Mouse (Mus musculus): ENCODE results near the gene Cfb. TPM values are rescaled to one million over a fixed set of nuclear protein-coding genes. Genes with fewer than 3 reads are reported as not detected.
A peak's percentile ranks its signal among the peaks of the same experiment; 100 is the strongest.

Gene Cfb
- polyA plus RNA-seq, 1 experiment from 2014 or later, result 17.3 TPM

DNA sequence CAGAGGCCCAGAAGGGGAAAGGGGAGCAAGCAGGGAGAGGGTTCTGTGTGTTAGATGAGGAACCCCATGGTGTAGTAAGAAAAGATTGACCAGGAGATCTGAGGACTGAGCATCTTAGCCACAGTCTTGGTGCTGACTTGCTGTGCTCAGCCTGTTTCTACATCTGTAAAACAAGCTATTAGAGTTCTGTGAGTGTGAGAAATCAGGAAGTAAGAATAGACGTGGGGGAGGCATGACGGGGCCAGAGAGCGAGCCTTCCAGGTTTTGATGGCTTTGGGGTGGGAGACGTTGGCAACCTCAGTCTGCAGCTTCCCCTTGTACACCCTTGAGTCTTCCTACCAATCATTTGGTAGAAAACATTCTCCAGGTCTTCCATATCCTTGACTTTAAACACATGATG lies 3.6 kb downstream of the Cfb start:
- Histone ChIP-seq H3K4me2 (replicated peaks; ENCODE audit: low read depth, low read length) (no peak overlapping the region), H3K4me3 (ENCODE audit: low read length) (no peak overlapping the region), H3K36me3 (ENCODE audit: insufficient read depth, low read length) (peaks cover 34% of the 10 kb centered on the region), H3K4me1 (ENCODE audit: insufficient read depth, low read length) (peaks cover 2% of the 10 kb centered on the region; the same call in 1 of the 2 replicates), H3K9me3 (ENCODE audit: low read length) (no peaks in the 10 kb centered on the region), H3K9ac (replicated peaks; ENCODE audit: low read length) (no peak overlapping the region), H3K27me3 (ENCODE audit: insufficient read depth, low read length) (no peaks in the 10 kb centered on the region), H3K27ac (ENCODE audit: low read length) (no peak overlapping the region)
- ATAC-seq (ENCODE audit: low FRiP score, low TSS enrichment), result no peak
- 70% methylated on average over 4 of the region's 4 CpGs for WGBS

- peak; percentile 65; the same call in 1 of the 2 replicates for ATAC-seq (ENCODE audit: low FRiP score, low TSS enrichment)
- H3K4me1 ChIP-seq (ENCODE audit: insufficient read depth, low read length), result peaks cover 9% of the 10 kb centered on the region
- H3K36me3 ChIP-seq (ENCODE audit: insufficient read depth, low read length), result peaks cover 45% of the 10 kb centered on the region
- 39% methylated on average over 3 of the region's 3 CpGs for WGBS
- H3K9me3 ChIP-seq (ENCODE audit: low read length), result no peaks in the 10 kb centered on the region
- no peak overlapping the region for H3K4me3 ChIP-seq (ENCODE audit: low read length)
- H3K27ac ChIP-seq (ENCODE audit: low read length), result no peak overlapping the region
- no peaks in the 10 kb centered on the region for H3K27me3 ChIP-seq (ENCODE audit: insufficient read depth, low read length)
- no peak overlapping the region for H3K4me2 ChIP-seq (replicated peaks; ENCODE audit: low read depth, low read length)
- H3K9ac ChIP-seq (replicated peaks; ENCODE audit: low read length), result no peak overlapping the region
Measured at GRCm38 (mm10) chr17:34855825-34856224, 6.5 kb downstream of the Cfb start.

DNA sequence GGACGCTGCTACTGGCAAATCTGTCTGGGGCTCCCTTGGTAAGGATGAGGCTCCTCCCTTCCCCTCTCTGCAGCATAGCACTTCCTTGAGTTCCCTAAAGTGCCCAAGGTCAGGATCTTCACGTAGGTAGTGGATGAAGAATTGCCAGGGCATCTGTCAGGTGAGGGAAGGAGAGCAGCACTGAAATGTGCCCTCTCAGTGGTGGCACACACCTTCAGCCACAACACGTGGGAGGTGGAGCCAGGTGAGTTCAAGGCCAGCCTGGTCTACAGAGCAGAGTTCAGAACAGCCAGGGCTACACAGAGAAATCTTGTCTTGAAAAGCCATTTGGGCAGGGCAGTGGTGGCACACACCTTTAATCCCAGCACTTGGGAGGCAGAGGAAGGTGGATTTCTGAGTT lies 7.6 kb downstream of the Cfb start:
- no peaks in the 10 kb centered on the region for H3K27me3 ChIP-seq (ENCODE audit: insufficient read depth, low read length)
- peaks cover 9% of the 10 kb centered on the region for H3K4me1 ChIP-seq (ENCODE audit: insufficient read depth, low read length)
- H3K9ac ChIP-seq (replicated peaks; ENCODE audit: low read length), result no peak overlapping the region
- H3K4me3 ChIP-seq (ENCODE audit: low read length), result no peak overlapping the region
- no peaks in the 10 kb centered on the region for H3K9me3 ChIP-seq (ENCODE audit: low read length)
- no peak for ATAC-seq (ENCODE audit: low FRiP score, low TSS enrichment)
- peaks cover 45% of the 10 kb centered on the region for H3K36me3 ChIP-seq (ENCODE audit: insufficient read depth, low read length)
- H3K4me2 ChIP-seq (replicated peaks; ENCODE audit: low read depth, low read length), result no peak overlapping the region
- WGBS, result 81% methylated on average over 3 of the region's 3 CpGs
- H3K27ac ChIP-seq (ENCODE audit: low read length), result no peak overlapping the region

- 70% methylated on average over 8 of the region's 8 CpGs for WGBS
Measured at GRCm38 (mm10) chr17:34853511-34853910, 8.8 kb downstream of the Cfb start.

GRCm38 (mm10) chr17:34850517-34851125 lies 11.7 kb downstream of the Cfb start:
- Histone ChIP-seq H3K27me3 (ENCODE audit: insufficient read depth, low read length) (no peaks in the 10 kb centered on the region), H3K36me3 (ENCODE audit: insufficient read depth, low read length) (peaks cover 52% of the 10 kb centered on the region), H3K4me1 (ENCODE audit: insufficient read depth, low read length) (peaks cover 16% of the 10 kb centered on the region), H3K9me3 (ENCODE audit: low read length) (no peaks in the 10 kb centered on the region), H3K9ac (replicated peaks; ENCODE audit: low read length) (peak overlapping the region; percentile 82), H3K4me3 (ENCODE audit: low read length) (peak overlapping the region; percentile 77), H3K4me2 (replicated peaks; ENCODE audit: low read depth, low read length) (peak overlapping the region; percentile 76), H3K27ac (ENCODE audit: low read length) (peak overlapping the region; percentile 54)
- ATAC-seq (ENCODE audit: low FRiP score, low TSS enrichment), result peak; percentile 55
- WGBS, result under 1% methylated on average over 25 of the region's 25 CpGs

More at GRCm38 (mm10) chr17:34853511-34853910, 8.8 kb downstream of the Cfb start:
- Histone ChIP-seq H3K9ac (replicated peaks; ENCODE audit: low read length) (no peak overlapping the region), H3K27ac (ENCODE audit: low read length) (no peak overlapping the region), H3K27me3 (ENCODE audit: insufficient read depth, low read length) (no peaks in the 10 kb centered on the region), H3K9me3 (ENCODE audit: low read length) (no peaks in the 10 kb centered on the region), H3K36me3 (ENCODE audit: insufficient read depth, low read length) (peaks cover 45% of the 10 kb centered on the region), H3K4me1 (ENCODE audit: insufficient read depth, low read length) (peaks cover 16% of the 10 kb centered on the region), H3K4me3 (ENCODE audit: low read length) (no peak overlapping the region), H3K4me2 (replicated peaks; ENCODE audit: low read depth, low read length) (no peak overlapping the region)
- no peak for ATAC-seq (ENCODE audit: low FRiP score, low TSS enrichment)

DNA sequence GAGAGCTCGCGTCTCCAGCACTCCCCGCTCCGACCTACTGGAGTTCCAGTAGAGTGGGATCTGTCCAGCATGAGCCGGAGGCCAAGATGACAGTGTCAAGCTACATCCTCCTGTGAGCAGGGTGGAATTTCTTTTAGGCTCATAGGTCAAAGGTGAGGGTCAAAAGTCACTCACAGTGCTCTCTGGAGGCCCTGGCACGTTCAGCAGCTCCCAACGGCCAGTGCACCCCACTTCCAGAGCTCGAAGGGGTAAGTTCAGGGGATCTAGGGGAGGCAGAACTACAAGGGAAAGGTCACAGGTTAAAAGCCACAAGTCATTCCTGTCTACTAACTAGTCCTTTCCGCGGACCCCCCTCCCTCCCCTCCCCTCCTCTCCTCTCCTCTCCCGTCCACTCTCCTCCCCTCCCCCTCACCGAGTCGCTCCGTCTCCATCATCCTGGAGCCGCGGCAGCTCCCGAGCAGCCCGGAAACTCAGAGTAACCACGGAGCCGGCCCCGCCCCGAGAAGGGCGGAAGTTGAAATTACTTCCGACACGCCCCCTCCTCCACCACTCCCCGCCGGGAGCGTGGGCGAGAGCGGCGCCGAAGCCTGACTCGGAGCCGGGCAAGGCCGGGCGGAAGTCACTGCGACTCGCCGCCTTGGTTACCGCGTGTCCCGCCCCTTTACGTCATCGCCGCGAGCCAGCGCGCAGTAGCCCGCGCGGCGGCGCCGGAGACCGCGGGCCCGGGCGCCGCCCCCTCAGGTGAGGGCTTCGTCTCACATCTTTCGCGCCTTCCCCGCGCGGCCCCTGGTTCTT lies 12.4 kb downstream of the Cfb start, which contains the start of the genes Skiv2l and Nelfe:
Skiv2l (minus strand) TSS at position 489 of the 795 bp plus-strand sequence.
Nelfe (plus strand) TSS at position 670 of the 795 bp plus-strand sequence.
- H3K36me3 ChIP-seq (ENCODE audit: insufficient read depth, low read length), result peaks cover 53% of the 10 kb centered on the region

DNA sequence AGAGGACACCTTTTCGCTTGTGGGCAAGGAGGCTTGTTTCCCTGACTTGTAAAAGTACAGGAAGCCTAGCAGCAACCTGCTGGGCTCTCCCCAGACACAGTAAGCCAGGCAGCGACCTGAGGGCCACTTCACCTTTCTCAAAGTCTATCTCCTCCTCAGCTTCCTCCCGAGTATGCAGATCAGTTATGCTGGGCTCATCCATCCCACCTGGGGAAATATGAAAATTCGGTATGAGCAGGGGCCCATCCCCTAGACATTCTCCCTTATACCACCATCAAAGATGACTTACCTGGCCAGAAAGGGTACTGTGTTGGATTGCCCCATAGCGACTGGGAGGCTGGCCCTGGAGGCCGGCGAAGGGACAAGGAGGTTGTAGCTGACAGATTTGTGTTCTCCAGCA lies 14.7 kb downstream of the Cfb start:
- peaks cover 16% of the 10 kb centered on the region for H3K4me1 ChIP-seq (ENCODE audit: insufficient read depth, low read length)

More for the DNA sequence above, 12.4 kb downstream of the Cfb start, which contains the start of the genes Skiv2l and Nelfe:
- H3K9ac ChIP-seq (replicated peaks; ENCODE audit: low read length), result peak within 1 kb of the TSS; percentile 82
- ATAC-seq (ENCODE audit: low FRiP score, low TSS enrichment), result peak; percentile 97
- H3K4me1 ChIP-seq (ENCODE audit: insufficient read depth, low read length), result peaks cover 16% of the 10 kb centered on the region
- no peaks in the 10 kb centered on the region for H3K9me3 ChIP-seq (ENCODE audit: low read length)
- H3K4me3 ChIP-seq (ENCODE audit: low read length), result peak within 1 kb of the TSS; percentile 77
- H3K27me3 ChIP-seq (ENCODE audit: insufficient read depth, low read length), result no peaks in the 10 kb centered on the region
- WGBS, result under 1% methylated on average over 61 of the region's 65 CpGs
- H3K4me2 ChIP-seq (replicated peaks; ENCODE audit: low read depth, low read length), result peak within 1 kb of the TSS; percentile 89
- H3K27ac ChIP-seq (ENCODE audit: low read length), result peak within 1 kb of the TSS; percentile 54

DNA sequence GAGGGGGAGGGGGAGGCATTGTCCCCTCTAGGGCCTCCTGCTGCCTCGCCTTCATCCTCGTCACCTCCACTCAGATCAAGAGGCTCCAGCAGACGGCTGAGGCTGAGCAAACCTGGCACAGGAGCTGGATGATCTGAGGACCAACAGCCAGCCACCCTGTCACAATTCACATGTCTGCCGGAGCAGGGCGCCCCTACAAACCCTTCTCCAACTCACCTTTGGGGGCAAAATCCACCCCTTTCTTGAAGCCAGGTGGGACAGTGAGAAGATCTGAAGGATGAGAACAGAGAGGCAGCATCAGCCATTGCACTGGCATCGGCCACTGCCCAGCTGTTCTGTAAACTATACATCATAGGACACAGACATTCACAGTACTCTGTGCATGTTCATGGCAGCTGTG lies 15.1 kb downstream of the Cfb start:
- no peak for ATAC-seq (ENCODE audit: low FRiP score, low TSS enrichment)
- Histone ChIP-seq H3K36me3 (ENCODE audit: insufficient read depth, low read length) (peaks cover 55% of the 10 kb centered on the region), H3K9ac (replicated peaks; ENCODE audit: low read length) (no peak overlapping the region), H3K4me3 (ENCODE audit: low read length) (no peak overlapping the region), H3K4me1 (ENCODE audit: insufficient read depth, low read length) (peaks cover 16% of the 10 kb centered on the region), H3K27me3 (ENCODE audit: insufficient read depth, low read length) (no peaks in the 10 kb centered on the region), H3K9me3 (ENCODE audit: low read length) (no peaks in the 10 kb centered on the region), H3K4me2 (replicated peaks; ENCODE audit: low read depth, low read length) (no peak overlapping the region), H3K27ac (ENCODE audit: low read length) (no peak overlapping the region)
- 91% methylated on average over 6 of the region's 6 CpGs for WGBS

More for the DNA sequence above, 14.7 kb downstream of the Cfb start:
- H3K9me3 ChIP-seq (ENCODE audit: low read length), result no peaks in the 10 kb centered on the region
- no peak overlapping the region for H3K4me3 ChIP-seq (ENCODE audit: low read length)
- H3K9ac ChIP-seq (replicated peaks; ENCODE audit: low read length), result no peak overlapping the region
- H3K27me3 ChIP-seq (ENCODE audit: insufficient read depth, low read length), result no peaks in the 10 kb centered on the region
- no peak for ATAC-seq (ENCODE audit: low FRiP score, low TSS enrichment)
- H3K4me2 ChIP-seq (replicated peaks; ENCODE audit: low read depth, low read length), result no peak overlapping the region
- no peak overlapping the region for H3K27ac ChIP-seq (ENCODE audit: low read length)
- WGBS, result 95% methylated on average over 7 of the region's 7 CpGs
- peaks cover 54% of the 10 kb centered on the region for H3K36me3 ChIP-seq (ENCODE audit: insufficient read depth, low read length)

DNA sequence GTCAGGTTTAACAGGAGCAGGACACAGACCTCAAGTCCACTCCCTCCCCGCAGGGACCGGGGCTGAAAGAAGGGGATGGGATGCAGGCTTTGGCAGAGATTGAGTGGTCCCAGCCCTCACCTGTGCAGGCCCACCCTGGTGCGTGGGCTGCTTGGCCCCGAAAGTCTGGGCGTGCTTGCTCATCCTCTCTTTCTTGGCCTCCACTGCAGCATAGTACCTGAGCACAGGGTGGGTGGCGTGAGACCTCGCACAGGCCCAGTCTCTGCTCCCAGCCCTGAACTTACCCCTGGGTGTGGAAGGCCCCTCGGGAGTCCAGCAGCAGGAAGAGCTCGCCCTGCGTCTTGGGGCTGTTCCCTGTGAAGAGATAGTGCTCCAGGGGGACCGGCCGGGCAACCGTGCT lies 17.4 kb downstream of the Cfb start:
- H3K4me3 ChIP-seq (ENCODE audit: low read length), result no peak overlapping the region
- no peak overlapping the region for H3K4me2 ChIP-seq (replicated peaks; ENCODE audit: low read depth, low read length)
- peaks cover 76% of the 10 kb centered on the region for H3K36me3 ChIP-seq (ENCODE audit: insufficient read depth, low read length)
- no peaks in the 10 kb centered on the region for H3K27me3 ChIP-seq (ENCODE audit: insufficient read depth, low read length)
- H3K27ac ChIP-seq (ENCODE audit: low read length), result no peak overlapping the region
- no peak for ATAC-seq (ENCODE audit: low FRiP score, low TSS enrichment)
- H3K9me3 ChIP-seq (ENCODE audit: low read length), result no peaks in the 10 kb centered on the region
- H3K9ac ChIP-seq (replicated peaks; ENCODE audit: low read length), result no peak overlapping the region
- peaks cover 7% of the 10 kb centered on the region for H3K4me1 ChIP-seq (ENCODE audit: insufficient read depth, low read length)
- WGBS, result 93% methylated on average over 13 of the region's 13 CpGs

All from kidney, embryonic 16.5 days (tissue).